Comparison of ENCODE assay signal across 21 mouse cellular contexts in the genomic region with DNA sequence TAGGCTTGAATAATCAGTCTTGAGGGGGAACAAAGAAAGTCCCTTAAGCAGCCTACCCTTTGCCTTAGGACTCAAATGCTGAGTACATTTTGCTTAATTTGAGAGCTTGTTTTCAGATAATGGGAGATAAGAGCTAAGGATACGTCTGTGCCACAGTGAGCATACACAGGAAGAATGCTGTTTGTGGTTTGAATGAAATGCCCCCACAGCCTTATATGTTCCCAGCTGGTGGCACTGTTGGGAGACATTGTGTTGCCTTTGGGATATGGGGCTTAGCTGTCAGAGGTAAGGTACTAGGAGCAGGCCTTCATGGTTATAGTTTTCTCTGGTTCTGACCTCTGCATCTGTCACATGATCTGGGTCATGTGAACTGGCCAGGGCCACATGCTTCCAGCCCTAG.
"Had no signal": no experiment of that assay in that cellular context is flagged by ENCODE, and none has a peak within 500 bp of the region (broad histone marks: within the 10 kb centered on the region; RNA-seq: fewer than 3 reads in every experiment).

No protein-coding gene starts in this region.

- H3K9me3 ChIP-seq: kidney, embryonic 15.5 days; limb, embryonic 13.5 days; liver, embryonic 12.5 days; liver, embryonic 15.5 days; lung, embryonic 15.5 days; midbrain, embryonic 12.5 days; midbrain, embryonic 15.5 days; neural tube, embryonic 12.5 days; neural tube, embryonic 15.5 days had no signal

- H3K36me3 ChIP-seq: kidney, embryonic 15.5 days; limb, embryonic 13.5 days; liver, embryonic 12.5 days; liver, embryonic 15.5 days; lung, embryonic 15.5 days; midbrain, embryonic 12.5 days; midbrain, embryonic 15.5 days; neural tube, embryonic 12.5 days; neural tube, embryonic 15.5 days had no signal

- H3K27me3 ChIP-seq: kidney, embryonic 15.5 days; limb, embryonic 13.5 days; liver, embryonic 12.5 days; liver, embryonic 15.5 days; lung, embryonic 15.5 days; midbrain, embryonic 12.5 days; midbrain, embryonic 15.5 days; neural tube, embryonic 12.5 days; neural tube, embryonic 15.5 days had no signal

- H3K4me2 ChIP-seq: kidney, embryonic 15.5 days; limb, embryonic 13.5 days; liver, embryonic 12.5 days; liver, embryonic 15.5 days; lung, embryonic 15.5 days; midbrain, embryonic 12.5 days; midbrain, embryonic 15.5 days; neural tube, embryonic 12.5 days; neural tube, embryonic 15.5 days had no signal

- H3K9ac ChIP-seq: kidney, embryonic 15.5 days; limb, embryonic 13.5 days; liver, embryonic 12.5 days; liver, embryonic 15.5 days; lung, embryonic 15.5 days; midbrain, embryonic 12.5 days; midbrain, embryonic 15.5 days; neural tube, embryonic 12.5 days; neural tube, embryonic 15.5 days had no signal

- DNase-seq: kidney, postnatal 10 days; kidney, postnatal 36 days; left cerebral cortex, postnatal 4 days; liver; lung, adult 18-20 months; lung, postnatal 10 days; lung, postnatal 4 days; right cerebral cortex, adult 18-20 months; right cerebral cortex, postnatal 14 days; right cerebral cortex, postnatal 4 days; thymus, postnatal 25 days had no signal

- H3K4me1 ChIP-seq: kidney, embryonic 15.5 days; limb, embryonic 13.5 days; liver, embryonic 12.5 days; liver, embryonic 15.5 days; lung, embryonic 15.5 days; midbrain, embryonic 12.5 days; midbrain, embryonic 15.5 days; neural tube, embryonic 12.5 days; neural tube, embryonic 15.5 days had no signal

- ATAC-seq: liver, embryonic 12.5 days; midbrain, embryonic 15.5 days had no signal

- H3K27ac ChIP-seq: kidney, embryonic 15.5 days; limb, embryonic 13.5 days; liver, embryonic 12.5 days; liver, embryonic 15.5 days; lung, embryonic 15.5 days; midbrain, embryonic 12.5 days; midbrain, embryonic 15.5 days; neural tube, embryonic 12.5 days; neural tube, embryonic 15.5 days; stomach, postnatal 0 days had no signal

- H3K4me3 ChIP-seq: kidney, embryonic 15.5 days; limb, embryonic 13.5 days; liver, embryonic 12.5 days; liver, embryonic 15.5 days; lung, embryonic 15.5 days; midbrain, embryonic 12.5 days; midbrain, embryonic 15.5 days; neural tube, embryonic 12.5 days; neural tube, embryonic 15.5 days had no signal
